Mouse (Mus musculus): ENCODE measurements around the gene Cfap65.

- TF ChIP-seq CTCF (IDR thresholded peaks at IDR 0.05; ENCODE audit: low read depth, low read length) (no peak), EP300 (IDR thresholded peaks at IDR 0.05; ENCODE audit: insufficient read depth, low read depth, low read length) (no peak), POLR2A (IDR thresholded peaks at IDR 0.05; ENCODE audit: insufficient read depth, low read length) (no peak)
These were observed 33.2 kb downstream of the Cfap65 start for GRCm38 (mm10) chr1:74902191-74902590.
